ENCODE assay signal across 7 mouse cellular contexts in genomic region chr12:51377888-51378190, GRCm38 (mm10). TPM values are rescaled to one million over a fixed set of nuclear protein-coding genes. Genes with fewer than 3 reads are reported as not detected.
DNase-seq lines count a peak whose midpoint lies in the region; ATAC-seq and TF ChIP-seq lines count a peak whose summit lies in the region.

No protein-coding gene starts in this region.

- peak overlapping the region; percentile 96 for H3K4me3 ChIP-seq in lung, postnatal 0 days (ENCODE audit: low read depth, low read length)
- peak overlapping the region; percentile 80 for H3K4me3 ChIP-seq in forebrain, embryonic 10.5 days
- peak overlapping the region; percentile 75 for H3K4me3 ChIP-seq in limb, embryonic 13.5 days
- peak overlapping the region; percentile 57 for H3K4me3 ChIP-seq in stomach, embryonic 14.5 days (ENCODE audit: low read depth, low read length)

- no peaks in the 10 kb centered on the region; the same call in 1 of the 2 replicates for H3K36me3 ChIP-seq in lung, postnatal 0 days (ENCODE audit: insufficient read depth, low read length)
- H3K36me3 ChIP-seq in forebrain, embryonic 10.5 days (replicated peaks) = peaks cover 35% of the 10 kb centered on the region
- H3K36me3 ChIP-seq in limb, embryonic 13.5 days = peaks cover 30% of the 10 kb centered on the region
- peaks cover 23% of the 10 kb centered on the region for H3K36me3 ChIP-seq in stomach, embryonic 14.5 days (ENCODE audit: control insufficient read depth, insufficient read depth, low read length)

- peak overlapping the region; percentile 96 for H3K9ac ChIP-seq in lung, postnatal 0 days (replicated peaks; ENCODE audit: low read depth)
- peak overlapping the region; percentile 89 for H3K9ac ChIP-seq in limb, embryonic 13.5 days
- H3K9ac ChIP-seq in stomach, embryonic 14.5 days (replicated peaks; ENCODE audit: low read depth, low read length) = peak overlapping the region; percentile 53

- no peak for ATAC-seq in lung, postnatal 0 days
- ATAC-seq in limb, embryonic 13.5 days (ENCODE audit: low FRiP score, low read depth) = no peak
- no peak for ATAC-seq in stomach, embryonic 14.5 days (ENCODE audit: insufficient number of reproducible peaks, insufficient read depth, low FRiP score, low read depth)

- peak overlapping the region; percentile 59 for H3K4me2 ChIP-seq in lung, postnatal 0 days (replicated peaks; ENCODE audit: low read depth, low read length)
- H3K4me2 ChIP-seq in limb, embryonic 13.5 days (replicated peaks) = peak overlapping the region; percentile 61
- H3K4me2 ChIP-seq in stomach, embryonic 14.5 days (replicated peaks; ENCODE audit: low read depth, low read length) = peak overlapping the region; percentile 59

- H3K27ac ChIP-seq in lung, postnatal 0 days (ENCODE audit: low read length) = peak overlapping the region; percentile 95
- H3K27ac ChIP-seq in forebrain, embryonic 10.5 days = peak overlapping the region; percentile 95
- H3K27ac ChIP-seq in limb, embryonic 13.5 days = peak overlapping the region; percentile 83; the same call in 1 of the 2 replicates
- H3K27ac ChIP-seq in stomach, embryonic 14.5 days (ENCODE audit: low read length) = peak overlapping the region; percentile 66

- H3K4me1 ChIP-seq in lung, postnatal 0 days (ENCODE audit: insufficient read depth, low read depth, low read length) = no peaks in the 10 kb centered on the region
- peaks cover 9% of the 10 kb centered on the region; the same call in 1 of the 2 replicates for H3K4me1 ChIP-seq in forebrain, embryonic 10.5 days
- H3K4me1 ChIP-seq in limb, embryonic 13.5 days = no peaks in the 10 kb centered on the region
- no peaks in the 10 kb centered on the region for H3K4me1 ChIP-seq in stomach, embryonic 14.5 days (ENCODE audit: control insufficient read depth, insufficient read depth, low read length)

- TF ChIP-seq EP300 in lung, postnatal 0 days (IDR thresholded peaks at IDR 0.05) = no peak

- no peaks in the 10 kb centered on the region for H3K27me3 ChIP-seq in lung, postnatal 0 days (replicated peaks; ENCODE audit: insufficient read depth, low read length)
- H3K27me3 ChIP-seq in forebrain, embryonic 10.5 days (ENCODE audit: poor library complexity, severe bottlenecking) = no peaks in the 10 kb centered on the region
- no peaks in the 10 kb centered on the region for H3K27me3 ChIP-seq in limb, embryonic 13.5 days
- H3K27me3 ChIP-seq in stomach, embryonic 14.5 days (ENCODE audit: control insufficient read depth, insufficient read depth, low read length) = no peaks in the 10 kb centered on the region

- DNase-seq in lung, postnatal 0 days (ENCODE audit: low spot score) = peak; percentile 40
- DNase-seq in lung, postnatal 25 days (ENCODE audit: low spot score) = no peak
- no peak for DNase-seq in forebrain, embryonic 10.5 days (ENCODE audit: extremely low spot score, low spot score)
- DNase-seq in B cell, adult 2 months = no peak
- DNase-seq in right cerebral cortex, adult 2 months (ENCODE audit: low spot score in 2 of 2) = no peak

- 11% methylated on average over 6 of the region's 6 CpGs for WGBS in lung, postnatal 0 days
- 23% methylated on average over 6 of the region's 6 CpGs for WGBS in forebrain, embryonic 10.5 days
- 17% methylated on average over 6 of the region's 6 CpGs for whole genome bisulfite sequencing in limb, embryonic 13.5 days
- 14% methylated on average over 6 of the region's 6 CpGs for WGBS in stomach, embryonic 14.5 days

- TF ChIP-seq CTCF in lung, postnatal 0 days (IDR thresholded peaks at IDR 0.05) = no peak

- no peaks in the 10 kb centered on the region for H3K9me3 ChIP-seq in lung, postnatal 0 days (ENCODE audit: low read length)
- H3K9me3 ChIP-seq in forebrain, embryonic 10.5 days = no peaks in the 10 kb centered on the region
- no peaks in the 10 kb centered on the region for H3K9me3 ChIP-seq in limb, embryonic 13.5 days
- no peaks in the 10 kb centered on the region for H3K9me3 ChIP-seq in stomach, embryonic 14.5 days (ENCODE audit: control insufficient read depth, low read depth, low read length)

RNA-seq across cellular contexts. Expression of gene Scfd1, which starts 0.5 kb away (rescaled TPM):
- polyA plus RNA-seq in lung, postnatal 0 days (2015; fragmentation: Nextera tagmentation; extraction: Ambion mirVana) = 61.2 and 62.5 TPM in 2 replicates
- 61.6 and 65.9 TPM in 2 replicates for polyA plus RNA-seq in forebrain, embryonic 10.5 days (2016; fragmentation: Nextera tagmentation; extraction: Ambion mirVana)
- polyA plus RNA-seq in limb, embryonic 13.5 days (2015; fragmentation: Nextera tagmentation; extraction: Ambion mirVana) = 96.7 and 102 TPM in 2 replicates
- 76.9 and 87.6 TPM in 2 replicates for polyA plus RNA-seq in stomach, embryonic 14.5 days (2014; fragmentation: Nextera tagmentation; extraction: Ambion mirVana)

RNA-seq across cellular contexts. Expression of gene G2e3, which starts 30.0 kb away (rescaled TPM):
- polyA plus RNA-seq in lung, postnatal 0 days (2015; fragmentation: Nextera tagmentation; extraction: Ambion mirVana) = 7.5 and 9.1 TPM in 2 replicates
- polyA plus RNA-seq in forebrain, embryonic 10.5 days (2016; fragmentation: Nextera tagmentation; extraction: Ambion mirVana) = 45.8 and 47.6 TPM in 2 replicates
- polyA plus RNA-seq in limb, embryonic 13.5 days (2015; fragmentation: Nextera tagmentation; extraction: Ambion mirVana) = 40.7 and 40.8 TPM in 2 replicates
- 38.0 and 39.9 TPM in 2 replicates for polyA plus RNA-seq in stomach, embryonic 14.5 days (2014; fragmentation: Nextera tagmentation; extraction: Ambion mirVana)
